Mouse (Mus musculus): Measurements from ENCODE around the gene Hoxd8.

DNA sequence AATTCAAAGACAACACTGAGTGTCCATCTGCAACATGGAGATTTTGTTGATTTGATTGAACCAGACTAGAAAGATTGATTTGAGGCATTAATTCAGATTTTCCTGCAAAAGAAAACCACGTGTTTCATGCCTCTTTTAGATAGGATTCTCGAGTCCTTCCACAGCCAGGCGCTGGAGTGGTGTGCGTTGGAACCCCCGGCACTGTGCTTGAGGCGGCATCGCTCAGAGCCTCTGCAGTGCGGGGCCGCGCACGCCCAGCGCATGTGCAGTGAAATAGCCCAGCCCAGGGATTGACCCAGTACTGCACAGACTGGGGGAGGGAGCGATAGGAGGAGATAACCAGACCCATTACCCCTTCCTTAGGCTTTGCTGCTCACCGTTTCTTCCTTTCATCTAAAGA, 10.5 kb downstream of the Hoxd8 start:
- TF ChIP-seq CTCF (IDR thresholded peaks at IDR 0.05; ENCODE audit: low read depth) (no peak), EP300 (IDR thresholded peaks at IDR 0.05; ENCODE audit: low read depth) (no peak)

All from liver, embryonic 14.5 days (tissue).